Mouse (Mus musculus) thymus, postnatal 10 days (tissue): Measurements from ENCODE around the gene Crebrf.

ENCODE experiments used
- DNase-seq, 2 experiments: peaks; one replicate each; pipeline ENCODE4 v3.0.0; 2021; ENCODE audit warnings: low spot score in 2 of 2

Gene Crebrf

DNA sequence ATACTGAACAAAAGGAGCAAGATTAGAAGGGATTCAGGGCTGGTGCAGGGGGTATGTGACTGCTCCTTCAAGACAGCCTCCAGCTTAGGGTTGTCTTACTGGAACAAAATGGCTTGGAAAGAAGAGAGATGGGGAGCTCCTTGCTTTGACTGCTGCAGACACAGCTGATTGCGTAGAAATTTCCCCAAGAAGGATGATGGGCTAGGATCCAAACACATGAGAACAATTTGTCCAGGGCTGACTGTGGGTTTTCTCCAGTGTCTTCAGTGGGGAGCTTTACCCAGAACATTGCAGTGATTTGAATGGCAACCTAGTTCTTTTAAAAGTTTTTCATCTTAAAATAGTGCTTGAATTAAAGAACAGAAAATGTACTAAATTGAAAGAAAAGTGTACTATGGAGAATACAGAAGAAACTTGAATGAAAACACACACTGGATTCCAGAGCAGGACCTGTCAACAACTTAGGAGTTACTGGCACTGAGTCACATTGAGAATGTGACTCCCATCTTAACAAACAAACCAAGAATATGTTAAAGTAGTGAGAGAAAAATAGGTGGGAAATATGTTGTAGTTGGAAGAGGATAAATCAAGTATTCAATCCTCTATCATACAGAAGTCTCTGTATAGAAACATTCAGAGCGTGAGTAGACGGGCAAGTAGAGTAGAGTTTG is 63.1 kb downstream of the Crebrf start:
- no peak for DNase-seq

DNA sequence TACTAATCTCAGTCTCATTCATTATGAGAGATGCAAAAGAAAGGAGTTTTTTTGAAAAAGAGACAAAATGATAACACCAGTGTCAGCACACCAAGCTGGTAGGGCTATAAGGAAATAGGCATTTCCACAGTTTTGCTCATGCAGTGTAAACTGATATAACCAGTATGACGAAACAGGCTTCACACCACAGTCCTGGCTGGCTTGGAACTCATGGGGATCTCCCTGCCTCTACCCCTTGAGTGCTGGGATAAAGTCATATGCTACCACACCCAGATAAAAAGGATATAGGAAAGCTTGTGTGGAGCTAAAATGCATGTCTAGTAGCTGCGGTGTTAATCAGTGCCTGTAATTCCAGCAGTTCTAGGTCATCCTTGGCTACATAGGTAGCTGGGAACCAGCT is 64.0 kb downstream of the Crebrf start:
- no peak for DNase-seq

DNA sequence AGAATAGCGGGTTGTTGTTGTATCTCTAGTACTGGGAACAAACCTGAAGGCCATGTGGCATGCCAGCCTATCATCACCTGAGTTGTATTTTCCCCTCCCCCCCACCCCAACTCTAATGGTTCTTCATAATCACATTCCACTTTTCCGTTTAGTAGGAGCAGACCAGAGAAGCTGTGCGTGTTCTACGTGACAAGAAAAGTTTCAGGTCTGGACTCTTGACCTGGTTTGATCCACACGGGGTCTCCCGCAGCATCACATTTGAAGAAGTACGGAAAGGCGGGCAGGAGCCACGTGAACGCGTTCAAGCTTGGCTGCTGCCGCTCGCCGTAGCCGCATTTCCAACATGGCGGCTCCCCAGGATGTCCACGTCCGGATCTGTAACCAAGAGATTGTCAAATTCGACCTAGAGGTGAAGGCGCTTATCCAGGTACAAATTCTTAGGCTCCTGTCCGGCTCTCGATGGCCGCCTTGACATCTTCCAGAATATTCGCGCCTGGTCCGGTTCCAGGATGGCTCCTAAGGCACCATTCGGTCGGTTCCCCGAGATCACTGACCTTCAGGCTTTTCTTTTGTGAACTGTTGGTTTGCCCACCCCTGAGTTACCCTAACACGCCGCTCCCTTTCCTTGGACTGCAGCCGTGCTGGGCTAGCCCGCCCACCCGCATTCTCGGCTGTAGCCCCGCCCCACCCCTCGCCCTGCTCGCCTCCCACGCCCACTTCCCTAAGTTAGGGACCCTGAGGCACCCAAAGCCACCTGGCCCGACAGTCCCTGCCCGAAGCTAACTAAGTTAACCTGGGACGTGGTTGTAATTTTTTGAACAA is 65.5 kb downstream of the Crebrf start, which contains the start of gene Bnip1:
Gene Bnip1, plus strand, starts transcription at position 317 of the 822 bp plus-strand sequence.
- peak; percentile 57 to 68 for DNase-seq

DNA sequence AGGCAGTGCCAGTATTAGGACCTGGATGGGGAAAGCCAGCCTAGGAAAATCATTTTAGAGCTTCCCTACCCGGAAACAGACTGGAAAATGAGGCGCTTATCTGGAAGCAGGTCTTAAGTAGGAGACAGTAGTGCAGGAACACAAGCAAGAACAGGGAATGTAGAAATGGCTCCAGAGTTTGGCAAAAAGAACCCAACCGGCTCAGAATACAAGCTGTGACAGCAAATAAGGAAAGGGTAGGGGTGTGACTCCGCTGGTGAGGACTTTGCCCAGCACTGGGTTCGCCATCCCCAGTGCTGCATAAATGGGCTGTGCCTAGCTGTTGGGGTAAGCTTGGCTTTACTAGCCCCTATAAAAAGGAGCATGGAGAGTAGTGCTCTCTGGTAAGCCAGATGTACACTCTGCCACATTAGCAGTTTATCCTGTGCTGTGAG is 66.2 kb downstream of the Crebrf start:
- DNase-seq = no peak

DNA sequence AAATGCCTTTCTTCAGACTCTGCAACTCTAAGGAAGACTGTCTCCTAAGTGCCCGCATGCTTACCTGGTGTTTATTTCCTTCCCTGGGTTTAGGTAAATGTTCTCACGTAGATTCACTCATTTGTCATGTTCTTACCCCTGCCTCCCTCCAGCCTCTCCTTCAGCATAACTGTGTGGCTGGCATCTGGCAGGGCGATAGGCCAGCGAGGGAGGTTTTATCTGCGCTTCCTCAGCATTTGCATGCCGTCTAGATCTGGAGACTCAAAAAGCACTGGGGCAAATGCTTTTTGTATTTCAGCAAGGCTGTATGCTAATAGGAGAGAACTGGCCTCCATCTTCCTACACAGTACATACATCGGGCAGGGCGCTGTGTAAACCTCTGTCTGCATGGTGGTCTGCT is 69.1 kb downstream of the Crebrf start:
- DNase-seq = no peak

DNA sequence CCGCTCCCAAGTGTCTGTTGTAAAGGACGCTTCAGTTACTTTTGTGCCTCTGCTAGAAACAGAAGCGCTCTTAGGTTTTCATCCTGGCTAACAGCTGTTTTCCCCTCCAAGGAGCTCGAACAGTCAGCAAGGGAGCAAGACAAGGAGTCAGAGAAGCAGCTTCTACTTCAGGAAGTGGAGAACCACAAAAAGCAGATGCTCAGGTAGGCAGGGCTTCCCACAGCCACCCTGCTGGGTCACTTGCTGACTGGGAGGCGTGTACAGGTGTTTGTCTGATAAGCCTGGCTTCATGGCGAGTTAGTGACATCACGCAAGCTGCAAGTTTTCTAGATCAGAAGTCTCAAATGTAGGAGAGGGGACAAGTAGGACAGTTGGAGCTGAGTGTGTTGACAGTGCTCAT is 71.1 kb downstream of the Crebrf start:
- DNase-seq = peak; percentile 35

DNA sequence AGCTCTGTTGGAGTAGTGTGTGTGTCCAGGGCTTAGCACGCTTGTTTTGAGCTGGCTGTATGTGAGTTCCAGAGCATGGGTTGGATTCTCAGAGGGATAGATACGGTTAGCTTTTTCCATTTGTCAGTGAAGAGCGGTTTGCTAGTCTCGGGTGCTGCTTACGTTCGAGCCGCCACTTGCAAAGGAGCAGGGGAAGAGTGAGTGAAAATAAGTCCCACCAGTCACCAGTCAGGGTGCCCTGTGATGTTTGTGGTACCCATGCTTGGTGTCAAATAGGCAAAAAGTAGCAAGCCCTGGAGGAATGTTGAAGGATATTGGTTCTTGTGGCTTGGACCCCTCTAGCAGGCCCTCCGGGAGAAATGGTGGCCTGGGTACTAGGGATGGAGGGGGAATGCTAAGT is 73.5 kb downstream of the Crebrf start:
- no peak for DNase-seq

DNA sequence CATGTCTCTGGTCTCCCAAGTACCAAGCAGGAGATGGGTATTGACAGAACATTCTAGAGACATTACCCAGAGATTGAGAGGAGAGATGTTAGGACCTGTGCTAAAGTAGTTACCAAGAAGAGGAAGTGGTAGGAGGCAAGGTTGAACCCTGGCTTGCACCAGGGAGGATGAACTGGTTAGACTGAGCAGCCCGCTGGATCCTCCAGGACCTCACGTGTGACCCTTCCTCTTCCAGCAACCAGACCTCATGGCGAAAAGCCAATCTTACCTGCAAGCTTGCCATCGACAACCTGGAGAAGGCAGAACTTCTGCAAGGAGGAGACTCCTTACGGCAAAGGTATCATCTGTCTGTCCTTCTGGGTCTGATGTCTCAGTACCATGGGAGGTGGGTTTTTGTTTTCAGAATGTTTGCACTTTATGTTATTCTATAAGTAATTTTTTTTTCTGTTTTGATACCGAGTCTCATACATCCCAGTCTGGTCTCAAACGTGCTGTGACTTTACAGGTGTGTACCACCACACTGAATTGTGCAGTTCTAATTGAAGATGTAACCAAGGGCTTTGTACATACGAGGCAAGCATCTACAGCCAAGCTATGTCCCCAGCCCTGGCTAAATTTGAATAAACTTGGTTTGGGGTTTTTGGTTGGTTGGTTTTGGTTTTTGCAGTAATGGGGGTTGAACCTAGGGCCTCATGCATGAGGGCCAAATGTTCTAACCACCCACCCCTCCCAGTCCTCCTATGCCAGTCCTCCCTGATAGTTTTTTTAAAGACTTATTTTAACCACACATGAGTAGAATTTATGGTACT is 74.2 kb downstream of the Crebrf start:
- no peak for DNase-seq

DNA sequence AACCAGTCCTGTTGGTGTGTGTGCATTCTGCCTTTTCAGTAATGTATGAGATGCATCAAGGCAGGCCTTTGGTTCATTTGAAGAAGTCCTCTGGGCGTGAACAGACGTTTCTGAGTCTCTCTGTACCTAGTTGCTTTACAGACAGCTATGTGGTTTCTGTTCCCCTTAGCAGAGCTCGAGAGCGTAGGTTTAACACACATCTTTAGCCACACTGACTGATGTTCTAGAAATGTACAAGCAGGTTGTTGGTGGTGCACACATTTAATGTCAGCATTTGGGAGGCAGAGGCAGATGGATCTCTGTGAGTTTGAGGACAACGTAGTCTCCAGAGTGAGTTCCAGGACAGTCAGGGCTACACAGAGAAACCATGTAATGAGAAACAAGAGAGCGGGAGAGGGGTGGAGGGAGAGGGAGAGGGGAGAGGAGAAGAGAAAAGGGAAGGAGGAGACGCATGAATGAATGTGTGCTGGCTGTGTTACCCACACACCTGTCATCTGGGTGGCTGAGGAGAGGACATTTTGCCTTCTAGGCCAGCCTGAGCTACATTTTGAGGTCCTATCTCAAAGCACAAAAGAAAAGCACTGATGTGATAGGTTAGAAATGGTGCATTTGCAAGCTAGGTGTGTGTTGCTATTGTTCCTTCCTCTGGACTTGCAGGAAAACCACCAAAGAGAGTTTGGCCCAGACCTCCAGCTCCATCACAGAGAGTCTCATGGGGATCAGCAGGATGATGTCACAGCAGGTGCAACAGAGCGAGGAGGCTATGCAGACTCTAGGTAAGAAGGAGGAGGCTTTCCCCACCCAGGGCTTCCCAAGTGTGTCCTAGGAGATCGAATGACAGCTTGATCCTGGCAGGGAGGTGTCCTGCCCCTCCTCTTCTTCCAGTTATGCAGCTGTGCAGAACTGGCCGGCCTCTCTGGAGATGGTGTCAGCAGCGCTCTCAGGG is 75.1 kb downstream of the Crebrf start:
- DNase-seq = no peak

DNA sequence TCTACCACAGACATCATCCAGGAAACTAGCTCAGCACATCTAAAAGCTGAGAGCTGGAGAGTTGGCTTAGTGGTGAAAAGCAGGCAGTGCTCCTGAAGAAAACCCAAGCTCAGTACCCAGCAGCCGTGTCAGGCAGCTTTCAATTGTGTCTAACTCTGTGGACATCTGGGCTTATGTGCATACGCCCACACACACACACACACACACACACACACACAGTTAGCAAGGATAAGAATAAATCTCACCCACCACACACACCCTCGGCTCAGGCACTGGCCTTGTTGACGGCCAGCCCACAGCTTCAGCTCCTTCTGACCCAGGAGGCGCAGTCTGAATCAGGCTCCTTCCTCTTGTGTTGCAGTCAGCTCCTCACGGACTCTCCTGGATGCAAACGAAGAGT is 76.1 kb downstream of the Crebrf start:
- no peak for DNase-seq

DNA sequence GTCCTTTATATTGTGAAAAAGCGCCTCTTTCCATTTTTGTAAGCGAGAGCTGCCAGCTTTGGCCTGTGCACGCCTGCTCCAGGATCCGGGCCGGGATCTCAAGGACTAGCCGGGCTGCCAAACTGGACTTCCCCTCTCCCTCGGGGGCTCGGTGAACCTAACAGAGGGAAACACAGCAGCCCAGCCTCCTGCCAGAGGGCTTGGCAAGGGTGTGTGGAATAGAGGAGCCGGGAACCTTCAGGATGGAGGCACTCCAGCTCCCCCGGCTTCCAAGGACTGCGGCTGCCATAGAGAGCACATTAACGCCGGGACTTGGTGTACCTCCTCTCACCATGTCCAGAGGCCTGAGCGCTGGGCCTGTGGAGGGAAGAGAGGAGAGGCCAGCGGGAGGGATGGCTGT is 76.6 kb downstream of the Crebrf start:
- no peak for DNase-seq

DNA sequence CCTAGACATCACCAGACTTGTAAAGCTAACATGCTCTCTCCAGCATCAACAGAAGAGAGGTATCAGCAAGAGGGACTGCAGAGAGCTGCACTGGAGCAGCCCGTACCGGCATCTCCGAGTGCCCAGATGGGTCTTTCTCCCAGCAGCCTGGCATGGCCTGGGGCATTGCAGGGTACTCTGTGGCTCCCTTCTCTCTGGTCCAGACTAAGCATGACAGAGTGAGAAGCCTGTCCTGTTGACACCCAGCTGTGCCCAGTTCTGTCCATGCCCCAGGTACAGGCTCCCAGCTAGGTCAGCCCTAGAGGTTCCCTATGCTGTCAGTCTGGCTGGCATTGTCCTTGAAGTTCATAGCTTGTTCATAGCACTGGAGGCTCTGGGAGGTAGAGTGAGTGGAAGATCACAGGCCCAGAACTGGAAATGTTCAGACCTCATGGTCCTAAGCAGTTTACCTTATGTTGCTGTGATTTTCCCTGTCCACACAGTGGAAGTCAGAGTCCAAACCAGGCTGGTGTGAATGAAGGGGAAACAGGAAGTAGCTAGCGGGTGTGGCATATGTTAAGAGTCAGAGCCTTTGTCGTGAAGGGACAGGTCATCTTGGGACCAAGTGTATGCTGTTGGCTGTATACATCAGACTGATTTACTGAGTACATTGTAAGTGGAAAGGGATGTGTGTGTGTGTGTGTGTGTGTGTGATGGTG is 77.8 kb downstream of the Crebrf start:
- DNase-seq = no peak

DNA sequence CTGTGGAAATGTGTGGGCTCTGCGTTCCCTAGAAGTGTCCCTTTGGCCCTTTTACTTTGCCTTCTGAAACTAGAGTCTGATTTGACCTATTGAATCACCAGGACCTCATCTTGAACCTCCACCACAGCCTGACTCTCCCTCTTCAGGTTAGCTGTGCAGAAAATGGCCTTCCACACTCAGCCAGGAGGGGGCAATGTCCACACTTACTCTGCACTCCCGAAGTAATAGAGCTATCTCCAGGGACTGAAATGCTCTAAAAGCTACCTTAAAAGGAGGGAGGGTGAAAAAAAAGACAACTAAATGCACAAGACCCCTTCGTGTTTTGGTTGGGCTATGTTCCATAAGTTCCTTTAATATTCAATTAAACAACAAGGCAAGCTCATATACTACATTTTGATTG is 79.3 kb downstream of the Crebrf start:
- DNase-seq = peak in 1 of 2 experiments; percentile 46

DNA sequence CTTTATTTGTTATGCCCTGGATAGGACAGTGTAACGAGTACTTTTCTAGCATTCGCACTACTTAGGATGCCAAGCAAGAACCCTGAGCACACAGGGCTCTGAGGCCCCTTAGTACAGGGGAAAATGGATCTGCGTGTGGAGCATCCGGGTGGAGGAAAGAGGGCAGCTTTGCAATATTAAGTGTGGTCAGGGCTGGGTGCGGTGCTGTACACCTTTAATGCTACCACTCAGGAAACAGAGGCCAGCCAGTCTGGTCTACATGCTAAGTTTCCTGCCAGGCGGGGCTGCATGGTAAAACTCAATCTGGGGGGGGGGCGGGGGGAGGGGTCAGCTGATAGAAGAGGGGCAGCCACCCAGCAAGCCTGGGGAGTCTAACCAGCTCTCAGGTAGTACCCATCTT is 79.9 kb downstream of the Crebrf start:
- no peak for DNase-seq

DNA sequence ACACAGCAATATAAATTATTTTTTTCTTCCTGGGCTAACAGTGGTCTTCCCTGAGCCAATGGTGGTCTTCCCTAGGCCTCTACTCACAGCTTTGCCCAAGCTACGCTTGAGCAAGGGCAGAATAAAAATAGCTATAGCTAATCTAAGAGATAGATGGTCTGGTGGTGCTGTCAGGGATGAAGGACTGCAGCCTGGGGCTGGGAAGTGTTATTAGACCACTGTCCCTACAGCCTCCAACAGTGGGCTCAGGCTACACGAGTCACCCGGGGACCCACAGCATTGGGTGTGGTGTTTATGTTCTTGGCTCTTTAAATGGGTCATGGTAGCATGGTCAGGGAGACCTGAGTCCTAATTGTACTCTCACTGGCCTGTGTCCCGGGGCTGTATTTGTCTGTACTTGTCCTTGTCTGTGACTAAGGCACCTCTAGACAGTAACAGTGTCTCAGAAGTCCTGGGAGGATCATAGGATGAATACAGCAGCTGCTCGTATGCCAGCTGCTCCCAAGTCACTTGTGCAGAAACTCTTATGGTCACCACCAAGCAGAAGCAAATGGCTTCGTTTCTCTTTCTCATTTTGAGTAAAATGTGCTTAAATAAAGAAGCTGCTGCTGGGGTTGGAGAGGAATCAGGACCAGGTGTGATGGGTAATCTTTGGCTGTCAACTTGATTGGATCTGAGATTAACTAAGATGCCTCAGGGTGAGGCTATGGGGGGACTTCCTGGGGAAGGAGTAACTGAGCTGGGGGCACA is 82.1 kb downstream of the Crebrf start:
- DNase-seq = no peak

DNA sequence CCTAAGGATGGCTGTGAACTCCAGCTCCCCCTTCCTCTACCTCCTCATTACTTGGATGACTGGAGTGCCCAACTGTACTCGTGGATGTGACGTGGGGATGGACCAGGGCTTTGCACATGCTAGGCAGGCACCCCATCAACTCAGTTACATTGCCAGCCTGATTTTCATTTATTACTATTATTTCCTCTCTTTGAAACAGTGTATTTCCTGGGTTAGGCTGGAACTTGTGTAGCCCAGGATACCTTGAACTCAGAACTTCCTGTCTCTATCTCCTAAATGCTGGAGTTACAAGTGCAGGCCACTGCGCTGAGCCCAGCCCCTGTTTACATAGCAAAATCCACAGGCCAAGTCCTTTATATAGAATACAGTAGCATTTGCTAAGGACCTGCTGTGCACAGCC is 87.4 kb downstream of the Crebrf start:
- DNase-seq = no peak

DNA sequence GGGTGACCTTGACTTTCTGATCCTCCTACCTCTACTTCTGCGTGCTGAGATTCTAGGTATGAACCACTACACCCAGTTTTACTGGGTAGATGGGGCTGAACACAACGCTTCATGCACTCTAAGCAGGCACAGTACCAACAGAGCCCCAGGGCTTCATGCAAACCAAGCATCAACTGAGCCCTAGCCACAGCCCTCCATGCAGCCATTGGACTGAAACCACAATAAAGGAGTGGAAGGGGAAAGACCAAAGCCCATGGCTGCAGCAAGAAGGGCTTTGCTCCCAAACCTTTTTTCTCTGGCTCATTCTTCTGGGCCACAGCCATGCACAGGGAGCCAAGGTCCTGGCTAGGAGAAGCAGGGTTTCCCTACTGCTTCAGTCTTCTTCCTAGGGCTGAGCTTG is 97.2 kb downstream of the Crebrf start:
- DNase-seq = no peak

DNA sequence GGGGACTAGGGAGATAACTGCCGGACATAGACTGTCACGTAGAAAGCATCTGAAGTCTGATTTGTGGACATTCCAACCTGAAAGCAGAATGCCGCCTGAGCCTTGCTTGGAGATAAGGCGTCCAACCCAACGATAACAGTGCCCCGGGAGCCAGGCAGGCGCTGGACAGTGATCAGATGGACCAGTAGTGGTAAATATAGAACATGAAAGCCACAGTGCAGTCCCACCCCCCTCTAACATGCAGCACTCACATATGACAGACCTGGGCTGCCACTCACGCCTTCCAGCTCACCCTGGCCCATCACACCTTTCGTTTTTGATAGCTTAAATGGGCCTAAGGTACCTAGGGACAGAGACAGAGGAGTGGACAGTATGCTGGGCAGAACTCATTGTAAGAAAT is 98.0 kb downstream of the Crebrf start:
- no peak for DNase-seq

DNA sequence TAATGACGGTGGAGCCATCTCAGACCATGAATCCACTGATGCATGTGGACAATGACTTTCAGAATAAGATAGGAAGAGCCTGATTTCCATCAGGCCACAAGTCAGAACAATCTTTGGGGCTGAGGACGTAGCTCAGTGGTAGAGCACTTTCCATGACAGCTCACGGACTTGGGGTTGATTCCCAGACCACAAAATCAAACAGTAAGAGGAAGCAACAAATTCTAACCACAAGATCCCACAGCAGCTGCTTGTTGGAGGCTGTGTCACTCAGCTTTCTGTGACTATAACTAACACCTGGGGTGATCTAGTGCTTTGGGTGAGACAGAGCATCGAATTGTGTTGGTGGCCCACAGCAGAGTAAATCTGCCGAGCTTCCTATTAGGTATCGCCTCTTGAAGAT is 101.4 kb downstream of the Crebrf start:
- DNase-seq = no peak

DNA sequence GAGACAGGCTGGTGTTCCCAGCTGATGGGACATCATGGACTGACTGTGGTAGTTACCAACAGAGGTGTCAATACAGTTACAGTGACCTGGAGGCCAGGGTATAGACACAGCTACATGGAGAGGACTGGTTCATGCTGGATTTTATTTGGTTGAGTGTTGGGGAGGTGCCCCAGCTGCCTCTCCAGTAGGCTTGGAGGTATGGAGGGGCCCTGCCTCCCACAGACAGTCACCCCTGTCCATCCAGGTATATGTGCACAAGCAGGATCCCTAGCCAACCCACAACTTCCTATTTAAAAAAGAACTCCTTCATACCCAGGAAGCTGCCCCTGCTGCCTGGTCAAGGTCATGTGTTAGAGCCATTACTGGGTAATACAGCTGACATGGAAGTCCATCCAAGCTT is 102.3 kb downstream of the Crebrf start:
- DNase-seq = no peak
